Mouse (Mus musculus): ENCODE data around the gene Ccsap.

GRCm38 (mm10) chr8:123832757-123833156, 27.3 kb downstream of the Ccsap start:
- TF ChIP-seq CTCF (conservative IDR thresholded peaks at IDR 0.05; ENCODE audit: insufficient read depth, insufficient read length, low read depth, low read length) (peak; percentile 94), POLR2A (IDR thresholded peaks at IDR 0.05; ENCODE audit: low read depth, low read length) (no peak)
